Mouse (Mus musculus): Measurements from ENCODE around the gene Srbd1.

- TF ChIP-seq POLR2A (IDR thresholded peaks at IDR 0.05; ENCODE audit: extremely low read depth, insufficient read depth, low read length) = no peak
- TF ChIP-seq CTCF (IDR thresholded peaks at IDR 0.05; ENCODE audit: extremely low read depth, insufficient read depth, low read length) = no peak
Measured at GRCm38 (mm10) chr17:86022366-86022765, 122.6 kb downstream of the Srbd1 start.

Measured in cortical plate, adult 2 months (tissue).